Comparison of ENCODE assay signal across 8 mouse cellular contexts in genomic region chr4:129231594-129232450, GRCm38 (mm10). TPM values are rescaled to one million over a fixed set of nuclear protein-coding genes. Genes with fewer than 3 reads are reported as not detected.
DNase-seq lines count a peak whose midpoint lies in the region; ATAC-seq and TF ChIP-seq lines count a peak whose summit lies in the region.

No protein-coding gene starts in this region.

- no peak overlapping the region for H3K9ac ChIP-seq in limb, embryonic 14.5 days (ENCODE audit: low read depth, low read length, severe bottlenecking)
- no peak overlapping the region for H3K9ac ChIP-seq in stomach, embryonic 14.5 days (replicated peaks; ENCODE audit: low read depth, low read length)

- peak overlapping the region; percentile 42; the same call in 1 of the 2 replicates for H3K27ac ChIP-seq in embryonic facial prominence, embryonic 10.5 days (replicated peaks)
- no peak overlapping the region for H3K27ac ChIP-seq in limb, embryonic 14.5 days (replicated peaks; ENCODE audit: low read depth, low read length)
- H3K27ac ChIP-seq in stomach, embryonic 14.5 days (ENCODE audit: low read length), result peak overlapping the region; percentile 92

- no peak for ATAC-seq in limb, embryonic 14.5 days (ENCODE audit: low FRiP score, low read depth)
- ATAC-seq in stomach, embryonic 14.5 days (ENCODE audit: insufficient number of reproducible peaks, insufficient read depth, low FRiP score, low read depth), result peak; percentile 70
- ATAC-seq in granulocyte monocyte progenitor cell, adult 5-6 weeks (replicated peaks; ENCODE audit: poor library complexity, severe bottlenecking), result no peak

- H3K36me3 ChIP-seq in embryonic facial prominence, embryonic 10.5 days (replicated peaks), result no peaks in the 10 kb centered on the region; the same call in 1 of the 2 replicates
- H3K36me3 ChIP-seq in limb, embryonic 14.5 days (ENCODE audit: control insufficient read depth, insufficient read depth, low read length), result no peaks in the 10 kb centered on the region
- no peaks in the 10 kb centered on the region for H3K36me3 ChIP-seq in stomach, embryonic 14.5 days (ENCODE audit: control insufficient read depth, insufficient read depth, low read length)

- H3K27me3 ChIP-seq in embryonic facial prominence, embryonic 10.5 days (replicated peaks; ENCODE audit: low read depth, poor library complexity, severe bottlenecking), result peaks cover 28% of the 10 kb centered on the region
- no peaks in the 10 kb centered on the region for H3K27me3 ChIP-seq in limb, embryonic 14.5 days (ENCODE audit: control insufficient read depth, insufficient read depth, low read length)
- no peaks in the 10 kb centered on the region for H3K27me3 ChIP-seq in stomach, embryonic 14.5 days (ENCODE audit: control insufficient read depth, insufficient read depth, low read length)

- 62% methylated on average over 12 of the region's 12 CpGs for whole genome bisulfite sequencing in embryonic facial prominence, embryonic 10.5 days
- 68% methylated on average over 12 of the region's 12 CpGs for WGBS in limb, embryonic 14.5 days
- 63% methylated on average over 12 of the region's 12 CpGs for WGBS in stomach, embryonic 14.5 days

- H3K4me3 ChIP-seq in embryonic facial prominence, embryonic 10.5 days, result 0 out of 2 replicates have a peak overlapping the region, but pooled peaks have one; percentile 13
- no peak overlapping the region for H3K4me3 ChIP-seq in limb, embryonic 14.5 days (replicated peaks; ENCODE audit: low read length)
- H3K4me3 ChIP-seq in stomach, embryonic 14.5 days (ENCODE audit: low read depth, low read length), result no peak overlapping the region

- H3K9me3 ChIP-seq in embryonic facial prominence, embryonic 10.5 days, result no peaks in the 10 kb centered on the region
- no peaks in the 10 kb centered on the region for H3K9me3 ChIP-seq in limb, embryonic 14.5 days (ENCODE audit: control insufficient read depth, low read length)
- no peaks in the 10 kb centered on the region for H3K9me3 ChIP-seq in stomach, embryonic 14.5 days (ENCODE audit: control insufficient read depth, low read depth, low read length)

- peak; percentile 20 for DNase-seq in cerebellum, adult 8-10 months
- no peak for DNase-seq in cerebellum, postnatal 4 days (ENCODE audit: low spot score in 2 of 2)
- DNase-seq in embryonic facial prominence, embryonic 10.5 days (ENCODE audit: low spot score), result no peak
- peak; percentile 47 for DNase-seq in limb, embryonic 14.5 days (ENCODE audit: low spot score)
- DNase-seq in embryo, embryonic 11 days, result no peak
- no peak for DNase-seq in left cerebral cortex, postnatal 14 days (ENCODE audit: low spot score in 2 of 2)

- H3K4me2 ChIP-seq in limb, embryonic 14.5 days (replicated peaks; ENCODE audit: low read depth, low read length, severe bottlenecking), result no peak overlapping the region
- peak overlapping the region; percentile 25 for H3K4me2 ChIP-seq in stomach, embryonic 14.5 days (replicated peaks; ENCODE audit: low read depth, low read length)

- peaks cover 54% of the 10 kb centered on the region for H3K4me1 ChIP-seq in embryonic facial prominence, embryonic 10.5 days
- peaks cover 15% of the 10 kb centered on the region for H3K4me1 ChIP-seq in limb, embryonic 14.5 days (ENCODE audit: control insufficient read depth, insufficient read depth, low read length)
- H3K4me1 ChIP-seq in stomach, embryonic 14.5 days (ENCODE audit: control insufficient read depth, insufficient read depth, low read length), result peaks cover 25% of the 10 kb centered on the region

- TF ChIP-seq POLR2A in limb, embryonic 14.5 days (IDR thresholded peaks at IDR 0.05; ENCODE audit: borderline replicate concordance, extremely low read depth, insufficient read depth, insufficient read length), result no peak

- intact Hi-C loops in left cerebral cortex, postnatal 14 days (cut with DNase I), result no loop called here

RNA-seq across cellular contexts. Expression of gene C77080, which starts 29.4 kb away (rescaled TPM):
- 3.3 and 3.5 TPM in 2 replicates for polyA plus RNA-seq in embryonic facial prominence, embryonic 10.5 days (2016; fragmentation: Nextera tagmentation; extraction: Ambion mirVana)
- 17.1 and 22.5 TPM in 2 replicates for polyA plus RNA-seq in limb, embryonic 14.5 days (2012; rRNA removed)
- 7.6 and 9.2 TPM in 2 replicates for polyA plus RNA-seq in limb, embryonic 14.5 days (2014; fragmentation: Nextera tagmentation; extraction: Ambion mirVana)
- 6.8 and 8.0 TPM in 2 replicates for polyA plus RNA-seq in stomach, embryonic 14.5 days (2014; fragmentation: Nextera tagmentation; extraction: Ambion mirVana)
- total RNA-seq in left cerebral cortex, postnatal 14 days (2021), result 10 to 100 TPM; 17.9 to 21.1 TPM
- 0.32 and 0.88 TPM in 2 replicates for total RNA-seq in granulocyte monocyte progenitor cell, adult 5-6 weeks (2014; fragmentation: Nextera tagmentation)
- total RNA-seq in granulocyte monocyte progenitor cell, adult 5-6 weeks (2017), result 0.05 TPM in 1 of 2 replicates, not detected in the other

RNA-seq across cellular contexts. Expression of gene Yars, which starts 42.3 kb away (rescaled TPM):
- 96.0 and 105 TPM in 2 replicates for polyA plus RNA-seq in embryonic facial prominence, embryonic 10.5 days (2016; fragmentation: Nextera tagmentation; extraction: Ambion mirVana)
- polyA plus RNA-seq in limb, embryonic 14.5 days (2012; rRNA removed), result 37.7 and 50.3 TPM in 2 replicates
- polyA plus RNA-seq in limb, embryonic 14.5 days (2014; fragmentation: Nextera tagmentation; extraction: Ambion mirVana), result 78.7 and 79.5 TPM in 2 replicates
- 81.6 and 84.6 TPM in 2 replicates for polyA plus RNA-seq in stomach, embryonic 14.5 days (2014; fragmentation: Nextera tagmentation; extraction: Ambion mirVana)
- total RNA-seq in left cerebral cortex, postnatal 14 days (2021), result 100 to 1,000 TPM; 103 to 110 TPM
- 42.7 and 44.3 TPM in 2 replicates for total RNA-seq in granulocyte monocyte progenitor cell, adult 5-6 weeks (2014; fragmentation: Nextera tagmentation)
- total RNA-seq in granulocyte monocyte progenitor cell, adult 5-6 weeks (2017), result 56.7 and 64.5 TPM in 2 replicates

RNA-seq across cellular contexts. Expression of gene S100pbp, which starts 42.3 kb away (rescaled TPM):
- 29.5 and 29.8 TPM in 2 replicates for polyA plus RNA-seq in embryonic facial prominence, embryonic 10.5 days (2016; fragmentation: Nextera tagmentation; extraction: Ambion mirVana)
- polyA plus RNA-seq in limb, embryonic 14.5 days (2012; rRNA removed), result 59.9 and 67.7 TPM in 2 replicates
- 14.9 and 19.9 TPM in 2 replicates for polyA plus RNA-seq in limb, embryonic 14.5 days (2014; fragmentation: Nextera tagmentation; extraction: Ambion mirVana)
- 18.2 and 20.3 TPM in 2 replicates for polyA plus RNA-seq in stomach, embryonic 14.5 days (2014; fragmentation: Nextera tagmentation; extraction: Ambion mirVana)
- total RNA-seq in left cerebral cortex, postnatal 14 days (2021), result 10 to 100 TPM; 35.3 to 35.5 TPM
- 20.8 and 30.0 TPM in 2 replicates for total RNA-seq in granulocyte monocyte progenitor cell, adult 5-6 weeks (2014; fragmentation: Nextera tagmentation)
- 14.8 and 18.3 TPM in 2 replicates for total RNA-seq in granulocyte monocyte progenitor cell, adult 5-6 weeks (2017)

RNA-seq across cellular contexts. Expression of gene Sync, which starts 55.6 kb away (rescaled TPM):
- 0.48 and 0.71 TPM in 2 replicates for polyA plus RNA-seq in embryonic facial prominence, embryonic 10.5 days (2016; fragmentation: Nextera tagmentation; extraction: Ambion mirVana)
- polyA plus RNA-seq in limb, embryonic 14.5 days (2012; rRNA removed), result 3.9 and 5.3 TPM in 2 replicates
- 4.6 and 6.1 TPM in 2 replicates for polyA plus RNA-seq in limb, embryonic 14.5 days (2014; fragmentation: Nextera tagmentation; extraction: Ambion mirVana)
- 1.7 and 1.9 TPM in 2 replicates for polyA plus RNA-seq in stomach, embryonic 14.5 days (2014; fragmentation: Nextera tagmentation; extraction: Ambion mirVana)
- 1 to 10 TPM; 1.2 to 2.2 TPM for total RNA-seq in left cerebral cortex, postnatal 14 days (2021)
- not detected in 2 replicates for total RNA-seq in granulocyte monocyte progenitor cell, adult 5-6 weeks (2014; fragmentation: Nextera tagmentation)
- not detected in 2 replicates for total RNA-seq in granulocyte monocyte progenitor cell, adult 5-6 weeks (2017)

Comparison
In these comparisons a context has a peak if more than half of its experiments do, and no peak if none do; other contexts are left out.
1. DNase-seq: peak in cerebellum, adult 8-10 months (single experiment) and limb, embryonic 14.5 days (single experiment); none in cerebellum, postnatal 4 days (0 of 2), embryonic facial prominence, embryonic 10.5 days (single experiment), embryo, embryonic 11 days (single experiment) and left cerebral cortex, postnatal 14 days (0 of 2).